Mouse (Mus musculus) urinary bladder, postnatal 14 days (tissue): ENCODE data around the gene Lenep.

Experiments
- DNase-seq: peaks from one replicate; pipeline ENCODE4 v3.0.0; 2021; ENCODE audit warnings: low spot score

Gene Lenep

GRCm38 (mm10) chr3:89378394-89379067 lies 24.1 kb downstream of the Lenep start:
- DNase-seq: peak; percentile 87

GRCm38 (mm10) chr3:89377831-89378230 lies 24.8 kb downstream of the Lenep start:
- no peak for DNase-seq

DNA sequence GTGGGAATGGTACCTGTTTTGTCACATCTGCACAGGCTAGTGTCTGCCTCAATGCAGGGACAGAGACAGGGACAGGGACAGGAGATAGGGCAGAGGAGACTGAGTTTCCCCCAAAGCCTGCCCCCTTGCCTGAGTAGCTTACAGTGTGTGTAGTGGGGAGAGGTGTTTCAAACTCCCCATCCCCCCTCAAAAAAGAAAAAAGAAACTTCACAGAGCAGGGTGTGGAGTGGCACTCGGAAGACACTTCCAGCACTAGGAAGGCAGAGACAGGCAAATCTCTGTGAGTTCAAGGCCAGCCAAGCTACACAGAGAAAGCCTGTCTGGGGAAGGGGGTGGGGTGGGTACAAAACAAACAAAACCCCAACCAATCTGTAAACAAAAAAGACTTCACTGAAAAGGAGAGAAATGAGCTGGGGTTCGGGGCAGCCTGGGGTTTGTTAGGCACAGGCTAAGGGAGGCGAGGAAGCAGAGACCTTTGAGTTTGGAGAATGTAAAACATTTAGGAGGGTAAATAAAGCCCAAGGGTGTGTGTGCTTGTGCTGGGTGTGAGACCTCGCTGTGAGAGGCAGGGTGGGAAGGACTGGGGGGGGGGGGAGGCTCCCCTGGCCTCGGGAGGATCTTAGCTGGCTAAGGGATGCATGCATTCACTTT lies 28.9 kb downstream of the Lenep start:
- DNase-seq: no peak

DNA sequence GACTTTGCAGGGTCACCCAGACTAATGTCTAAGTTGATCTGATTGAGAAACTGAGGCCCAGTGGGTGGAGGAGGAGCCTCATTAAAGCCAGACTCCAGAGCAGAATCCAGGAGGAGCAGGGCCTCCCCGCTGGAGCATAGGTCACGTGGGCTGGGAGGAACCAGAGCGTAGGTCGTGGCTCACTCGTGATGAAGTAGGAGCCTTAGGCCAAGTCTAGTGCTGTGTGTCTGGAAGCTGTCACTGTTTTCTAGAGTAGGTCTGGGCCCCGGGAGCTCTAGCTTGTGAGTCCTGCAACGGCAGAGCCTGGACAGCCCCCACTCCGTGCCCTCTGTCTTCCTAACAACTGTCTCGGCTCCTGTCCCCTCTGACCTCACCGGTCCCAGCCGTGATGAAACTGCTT lies 35.3 kb downstream of the Lenep start:
- DNase-seq: no peak

GRCm38 (mm10) chr3:89365486-89366414 lies 36.8 kb downstream of the Lenep start:
- DNase-seq: no peak

DNA sequence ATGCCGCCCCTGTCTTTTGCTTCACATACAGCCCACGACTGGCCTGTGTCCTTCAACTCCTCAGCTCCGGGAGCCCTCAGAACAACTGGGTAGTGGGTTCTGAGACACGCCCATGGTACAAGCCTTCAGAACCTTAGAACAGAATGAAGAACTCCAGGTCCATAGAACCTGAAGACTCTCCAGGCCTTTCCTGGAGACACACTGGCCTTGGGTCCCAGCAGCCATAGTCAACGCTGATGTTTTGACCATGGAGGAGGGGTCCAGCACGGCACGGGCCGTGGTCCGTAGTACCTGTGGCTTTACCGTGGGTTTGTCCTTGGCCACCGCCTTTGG lies 37.5 kb downstream of the Lenep start, which contains the start of gene Dcst1:
TSS of gene Dcst1 (minus strand) at position 101 of the 333 bp plus-strand sequence.
- no peak for DNase-seq

GRCm38 (mm10) chr3:89364631-89365030 lies 38.0 kb downstream of the Lenep start:
- DNase-seq: no peak

DNA sequence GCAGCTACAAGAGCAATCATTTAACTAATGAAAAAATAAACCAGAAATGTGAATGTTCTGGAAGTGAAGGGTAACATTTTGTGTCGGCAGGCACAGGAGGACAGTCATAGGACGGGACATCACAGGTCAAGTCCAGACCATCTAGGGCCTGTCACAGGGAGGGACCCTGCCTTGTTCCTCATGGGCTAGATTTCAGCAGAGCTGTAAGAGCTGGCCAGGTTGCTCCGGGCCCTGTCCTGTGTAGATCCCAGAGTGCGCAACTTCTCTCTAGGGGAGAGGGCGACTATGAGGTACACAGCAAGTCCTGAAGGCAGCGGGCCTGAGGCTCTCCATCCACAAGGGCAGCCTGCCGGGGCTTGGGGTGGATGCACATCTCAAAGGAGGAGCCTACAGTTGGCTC lies 40.9 kb downstream of the Lenep start, which contains the start of gene Dcst2:
TSS of gene Dcst2 (plus strand) at position 301 of the 400 bp plus-strand sequence.
- DNase-seq: no peak

DNA sequence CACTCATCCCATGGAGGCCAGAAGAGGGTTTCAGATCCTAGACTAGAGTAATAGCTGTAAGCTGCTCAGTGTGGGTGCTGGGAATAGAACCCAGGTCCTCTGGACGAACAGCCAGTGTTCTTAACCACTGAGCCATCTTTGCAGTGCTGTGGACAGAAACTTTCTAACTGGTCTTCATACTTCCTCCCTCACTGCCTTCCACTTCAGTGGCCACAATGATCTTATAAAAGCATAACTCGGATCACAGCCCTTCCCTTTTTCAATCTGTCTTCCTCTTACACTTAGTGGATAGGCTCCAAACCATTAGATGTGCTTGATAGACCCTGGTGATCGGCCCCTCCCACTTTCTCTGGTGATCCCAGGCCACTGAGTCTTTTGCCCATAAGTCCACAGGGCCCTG lies 42.4 kb downstream of the Lenep start:
- DNase-seq: no peak

- DNase-seq: no peak
Observed at GRCm38 (mm10) chr3:89359630-89360029, 43.0 kb downstream of the Lenep start.

DNA sequence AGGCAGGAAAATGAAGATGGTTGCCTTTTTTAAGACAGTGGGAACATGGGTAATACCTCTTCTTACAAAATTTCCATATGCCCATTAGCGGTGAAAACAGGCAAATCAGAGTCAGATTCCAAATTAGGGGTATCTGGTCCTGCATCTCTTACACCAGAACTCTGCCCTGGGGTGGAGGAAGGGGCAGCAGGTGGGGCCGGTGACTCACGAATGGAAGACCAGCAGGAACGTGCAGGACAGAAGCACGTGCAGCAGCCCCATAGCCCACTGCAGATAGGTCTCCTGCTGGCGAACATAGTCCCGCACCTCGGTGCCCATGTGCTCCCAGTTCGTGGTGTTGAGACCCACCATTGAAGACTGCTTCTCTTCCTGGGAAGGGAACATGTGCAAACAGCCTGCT lies 46.6 kb downstream of the Lenep start:
- DNase-seq: no peak

GRCm38 (mm10) chr3:89355512-89355902 lies 47.1 kb downstream of the Lenep start:
- DNase-seq: no peak

GRCm38 (mm10) chr3:89354816-89355511 lies 47.6 kb downstream of the Lenep start:
- peak; percentile 88 for DNase-seq

DNA sequence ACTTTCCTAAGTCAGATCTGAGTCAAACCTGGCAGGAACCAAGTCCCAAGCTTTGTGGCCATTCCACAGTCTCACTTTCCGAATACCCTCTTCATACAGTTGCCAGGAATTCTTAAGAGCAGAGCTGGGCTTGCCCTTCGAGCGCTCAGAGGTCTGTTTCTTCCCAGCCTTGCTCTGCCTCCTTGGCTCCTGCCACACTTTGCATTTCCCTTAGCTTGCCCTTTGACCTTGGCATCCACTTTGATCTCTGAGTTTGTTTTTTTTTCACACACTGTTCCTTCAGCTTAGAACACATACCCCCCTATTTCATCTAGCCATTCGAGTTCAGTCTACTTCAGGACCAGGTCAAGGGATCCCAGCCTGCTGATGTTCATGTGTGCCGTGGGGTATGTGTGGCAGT lies 51.3 kb downstream of the Lenep start:
- DNase-seq: no peak
